Mouse (Mus musculus) intestine, embryonic 15.5 days (tissue): ENCODE results near the gene Adam1a. TPM values are rescaled to one million over a fixed set of nuclear protein-coding genes. Genes with fewer than 3 reads are reported as not detected.
A peak's percentile ranks its signal among the peaks of the same experiment; 100 is the strongest.

Source experiments
- ATAC-seq: fragments of 200-750 bp; cut with Nextera tagmentation; 2 replicates; pipeline ENCODE4 v1.8.0; 2017; ENCODE audit warnings: moderate TSS enrichment, moderate library complexity
- H3K27ac ChIP-seq: fragments of 300-500 bp; sonication (generic); 2 replicates; pipeline ENCODE4 v1.5.1; 2015; ENCODE audit warnings: mild to moderate bottlenecking, inconsistent platforms
- H3K27me3 ChIP-seq: fragments of 300-500 bp; sonication (generic); replicated peaks from 2 replicates; pipeline ENCODE4 v1.6.1; 2015; ENCODE audit warnings: inconsistent platforms
- H3K36me3 ChIP-seq: fragments of 300-500 bp; sonication (generic); 2 replicates; pipeline ENCODE4 v1.6.1; 2015; ENCODE audit warnings: inconsistent platforms
- H3K4me1 ChIP-seq: fragments of 300-500 bp; sonication (generic); replicated peaks from 2 replicates; pipeline ENCODE4 v1.6.1; 2015; ENCODE audit warnings: inconsistent platforms
- H3K4me2 ChIP-seq: fragments of 300-500 bp; sonication (generic); replicated peaks from 2 replicates; pipeline ENCODE4 v1.6.1; 2015; ENCODE audit warnings: mild to moderate bottlenecking, inconsistent platforms
- H3K4me3 ChIP-seq: fragments of 300-500 bp; sonication (generic); replicated peaks from 2 replicates; pipeline ENCODE4 v1.5.1; 2015; ENCODE audit warnings: inconsistent platforms
- H3K9ac ChIP-seq: fragments of 300-500 bp; sonication (generic); 2 replicates; pipeline ENCODE4 v1.6.1; 2015; ENCODE audit warnings: inconsistent platforms
- H3K9me3 ChIP-seq: fragments of 300-500 bp; sonication (generic); 2 replicates; pipeline ENCODE4 v1.6.1; 2016; ENCODE audit warnings: inconsistent platforms
- WGBS: fragments of 180-500 bp; shearing (Covaris S2); methylation state at CpG from one replicate; pipeline ENCODE4 v1.1.7; 2015; 5-methylcytosine and 5-hydroxymethylcytosine counted together
- polyA plus RNA-seq: library from polyadenylated mRNA; unstranded; fragments of >200 nt; fragmentation: Nextera tagmentation; extraction: Ambion mirVana; gene quantifications from 2 replicates; pipeline ENCODE4 v1.2.1, GENCODE M21; 2015

Gene Adam1a
- 0.77 and 1.2 TPM in 2 replicates for polyA plus RNA-seq

DNA sequence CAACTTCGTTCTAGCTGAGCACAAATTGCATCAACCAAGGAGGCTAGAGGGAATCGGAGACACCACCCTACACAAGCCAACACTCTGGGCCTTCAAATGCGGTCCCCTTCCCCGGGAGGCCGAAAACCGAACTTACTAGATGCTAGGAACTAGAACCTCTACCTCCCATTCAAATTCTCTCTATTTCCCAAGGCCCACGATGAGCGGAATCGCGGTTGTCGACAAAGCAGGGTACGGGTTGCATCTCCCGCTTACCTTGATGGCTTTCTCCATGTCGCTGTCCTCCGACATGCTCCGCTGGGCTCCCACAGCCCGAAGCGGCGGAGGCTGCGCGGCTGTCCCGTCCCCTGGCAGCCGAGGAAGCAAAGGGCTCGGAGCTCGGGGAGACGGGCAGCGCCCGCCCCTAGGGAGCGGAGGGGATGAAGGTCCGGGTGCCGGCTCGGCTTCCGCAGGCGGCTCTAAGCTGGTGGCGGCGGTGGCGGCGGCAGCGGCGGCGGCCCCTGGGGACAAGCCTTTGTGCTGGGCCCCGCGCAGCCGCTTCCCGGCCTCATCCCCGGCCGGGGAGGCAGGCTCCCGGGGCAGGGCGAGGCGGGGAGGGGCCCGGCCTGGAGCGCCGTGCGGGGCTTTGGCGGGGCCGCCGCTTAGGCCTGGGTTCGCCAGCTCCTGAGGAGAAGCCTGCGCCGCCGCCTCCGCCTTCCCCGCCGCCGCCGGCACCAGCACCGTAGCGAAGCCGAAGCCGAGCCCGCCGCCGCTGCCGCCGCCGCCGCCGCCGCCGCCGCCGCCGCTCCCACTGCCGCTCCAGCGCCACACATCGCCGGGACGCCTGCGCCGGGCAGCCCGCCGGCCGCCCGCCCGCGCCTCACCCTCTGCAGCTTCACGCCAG, at the start of gene Adam1a, which contains the start of gene Gm42878:
TSS of gene Adam1a (minus strand) at position 573 of the 883 bp plus-strand sequence.
TSS of gene Gm42878 (minus strand) at position 573 of the 883 bp plus-strand sequence.
- H3K9me3 ChIP-seq: no peaks in the 10 kb centered on the region
- no peaks in the 10 kb centered on the region for H3K36me3 ChIP-seq
- peak within 1 kb of the TSS; percentile 82 for H3K4me2 ChIP-seq
- peak within 1 kb of the TSS; percentile 97 for H3K9ac ChIP-seq
- H3K27me3 ChIP-seq: no peaks in the 10 kb centered on the region
- 1% methylated on average over 57 of the region's 97 CpGs for WGBS
- H3K27ac ChIP-seq: peak within 1 kb of the TSS; percentile 94
- peak; percentile 78 for ATAC-seq
- H3K4me3 ChIP-seq: peak within 1 kb of the TSS; percentile 100
- peaks cover 14% of the 10 kb centered on the region for H3K4me1 ChIP-seq

DNA sequence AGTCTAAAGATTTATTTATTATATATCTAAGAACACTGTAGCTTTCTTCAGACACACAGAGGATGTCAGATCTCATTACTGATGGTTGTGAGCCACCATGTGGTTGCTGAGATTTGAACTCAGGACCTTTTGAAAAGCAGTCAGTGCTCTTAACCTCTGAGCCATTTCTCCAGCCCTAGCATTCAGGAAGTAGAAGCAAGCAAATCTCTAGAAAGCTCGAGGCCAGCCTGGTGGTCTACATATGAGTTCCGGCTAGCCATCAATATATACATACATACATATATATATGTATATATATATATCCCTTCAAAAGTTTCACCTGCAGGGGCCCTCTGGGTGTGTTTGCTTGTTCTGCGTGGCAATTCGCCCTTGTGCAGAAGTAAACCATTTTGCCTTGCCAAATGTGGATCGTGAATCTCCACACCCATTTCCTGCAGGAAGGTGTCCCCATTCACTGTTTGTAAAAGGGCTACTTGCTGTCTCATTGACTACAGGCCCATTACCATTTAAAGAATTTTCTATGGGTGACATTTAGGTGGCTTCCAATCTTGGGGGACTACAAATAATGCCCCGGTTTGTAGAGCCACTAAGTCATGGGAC, 49.5 kb upstream of the Adam1a start:
- no peaks in the 10 kb centered on the region for H3K27me3 ChIP-seq
- no peak overlapping the region for H3K4me2 ChIP-seq
- H3K4me3 ChIP-seq: no peak overlapping the region
- WGBS: 72% methylated on average over 6 of the region's 6 CpGs
- no peaks in the 10 kb centered on the region for H3K36me3 ChIP-seq
- H3K4me1 ChIP-seq: peaks cover 16% of the 10 kb centered on the region
- no peak overlapping the region for H3K9ac ChIP-seq
- H3K27ac ChIP-seq: no peak overlapping the region
- no peak for ATAC-seq
- no peaks in the 10 kb centered on the region for H3K9me3 ChIP-seq

DNA sequence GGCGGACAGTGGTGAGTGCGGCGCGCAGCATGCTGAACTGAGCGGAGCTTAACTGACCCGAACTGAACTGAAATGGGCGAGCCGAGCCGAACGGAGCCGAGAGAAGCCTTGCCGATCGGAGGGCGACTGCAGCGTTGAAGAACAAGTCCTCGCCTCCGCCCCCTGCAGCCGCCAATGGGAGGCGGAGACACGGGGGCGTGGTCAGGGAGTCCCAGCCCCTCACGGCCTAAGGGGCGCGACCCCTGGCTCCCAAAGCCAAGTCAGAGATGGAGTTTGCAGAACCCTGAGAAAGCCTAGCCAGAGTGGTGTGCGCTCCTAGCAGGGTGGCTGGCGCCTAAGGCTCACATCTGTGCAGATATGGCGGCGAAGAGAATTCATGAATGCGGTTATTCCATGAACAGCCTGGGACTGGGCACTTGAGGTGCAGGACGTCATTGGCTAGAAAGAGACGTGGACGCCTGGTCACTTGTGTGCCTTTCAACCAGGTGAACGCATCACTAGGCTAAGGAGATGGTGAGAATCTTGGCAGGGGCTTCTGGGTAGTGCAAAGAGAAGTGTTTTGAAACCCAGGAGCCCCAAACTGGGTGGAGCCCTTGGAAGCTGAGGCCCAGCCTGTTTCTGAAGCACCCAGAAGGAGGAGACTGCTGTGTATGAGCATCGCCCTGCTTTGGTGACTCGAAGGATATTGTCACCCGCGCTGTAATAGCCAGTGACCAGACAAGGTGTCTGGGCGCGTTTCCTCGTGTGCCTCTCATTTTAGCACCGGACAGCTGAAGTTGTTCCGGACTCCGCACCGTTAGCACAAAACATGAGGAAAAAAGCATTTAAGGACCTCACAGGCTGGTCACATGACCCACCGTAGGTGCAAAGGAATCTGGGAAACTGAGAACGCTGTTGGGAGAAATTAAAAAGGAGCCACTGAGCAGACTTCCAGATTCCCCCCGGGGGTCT, 48.4 kb upstream of the Adam1a start, which contains the start of gene Aldh2:
TSS of gene Aldh2 (minus strand) at position 374 of the 951 bp plus-strand sequence.
- Histone ChIP-seq H3K4me1 (peaks cover 16% of the 10 kb centered on the region), H3K4me2 (peak within 1 kb of the TSS; percentile 89), H3K4me3 (peak within 1 kb of the TSS; percentile 84), H3K27me3 (no peaks in the 10 kb centered on the region), H3K9ac (peak within 1 kb of the TSS; percentile 90), H3K9me3 (no peaks in the 10 kb centered on the region), H3K27ac (peak within 1 kb of the TSS; percentile 82), H3K36me3 (no peaks in the 10 kb centered on the region)
- 2% methylated on average over 47 of the region's 47 CpGs for WGBS
- peak; percentile 91 for ATAC-seq

DNA sequence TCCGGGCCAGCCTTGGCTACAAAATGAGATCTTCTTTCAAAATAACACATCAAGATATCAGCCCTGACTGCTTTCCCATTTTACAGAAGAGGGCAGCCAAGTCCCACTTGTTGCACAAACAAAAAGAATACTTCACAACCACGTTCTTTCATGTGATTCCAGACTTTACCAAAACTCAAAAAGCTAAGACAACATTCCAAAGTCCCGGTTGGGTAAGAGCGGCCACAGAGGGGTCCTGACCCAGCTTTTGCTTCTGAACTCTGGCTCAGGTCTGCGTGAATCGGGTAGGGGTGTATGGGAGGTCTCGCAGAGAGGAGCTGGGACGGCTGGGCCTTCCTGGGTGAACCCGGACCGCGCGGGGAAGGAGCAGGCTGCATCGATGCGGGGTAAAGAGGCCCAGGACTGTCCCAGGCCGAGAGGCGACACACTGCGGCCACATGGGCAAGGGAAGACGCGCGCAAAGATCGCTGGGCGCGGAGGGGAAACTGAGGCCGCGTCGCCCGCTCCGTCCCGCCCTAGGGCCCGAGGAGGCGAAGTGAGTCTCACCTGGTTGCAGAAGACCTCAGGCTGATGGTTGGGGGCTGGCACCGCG, 47.6 kb upstream of the Adam1a start:
- Histone ChIP-seq H3K27ac (peak overlapping the region; percentile 82), H3K4me1 (peaks cover 16% of the 10 kb centered on the region), H3K36me3 (no peaks in the 10 kb centered on the region), H3K9me3 (no peaks in the 10 kb centered on the region), H3K4me2 (peak overlapping the region; percentile 89), H3K9ac (peak overlapping the region; percentile 90), H3K27me3 (no peaks in the 10 kb centered on the region), H3K4me3 (peak overlapping the region; percentile 84)
- peak; percentile 55 for ATAC-seq
- WGBS: 5% methylated on average over 33 of the region's 33 CpGs

DNA sequence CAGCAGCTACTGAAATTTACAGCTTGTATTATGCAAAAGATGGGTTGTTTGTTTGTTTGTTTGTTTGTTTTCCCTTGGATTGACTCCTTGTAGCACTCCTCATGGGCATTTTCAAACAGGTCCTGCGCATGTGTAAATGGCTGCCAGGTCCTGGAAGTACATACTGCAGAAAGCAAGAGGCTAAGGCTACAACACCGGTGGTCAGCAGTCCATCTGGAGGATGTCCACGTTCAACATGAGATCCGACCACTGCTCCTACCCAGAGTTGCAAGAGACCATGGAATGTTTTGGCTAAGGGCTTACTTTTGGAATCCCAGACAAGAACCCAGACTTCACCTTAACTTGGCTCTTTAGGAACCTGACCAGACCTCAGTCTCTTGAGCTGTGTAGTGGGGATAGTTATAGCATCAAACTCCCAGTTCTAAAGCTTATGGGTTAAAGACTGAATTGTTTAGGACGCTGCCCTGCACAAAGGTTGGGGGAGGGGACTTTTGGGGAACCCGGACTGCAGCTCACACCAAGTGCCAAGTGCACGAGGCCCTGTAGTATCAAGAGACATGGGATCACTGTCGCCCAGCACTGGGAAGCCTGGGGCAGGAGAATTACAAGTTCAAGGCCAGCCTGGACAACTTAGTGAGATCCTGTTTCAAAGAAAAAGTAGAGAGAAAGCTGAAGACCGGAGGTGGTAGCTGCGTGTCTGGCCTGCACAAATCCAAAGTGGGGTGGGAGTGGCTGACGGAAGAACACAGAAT, 47.0 kb upstream of the Adam1a start:
- H3K27ac ChIP-seq: no peak overlapping the region
- no peaks in the 10 kb centered on the region for H3K36me3 ChIP-seq

DNA sequence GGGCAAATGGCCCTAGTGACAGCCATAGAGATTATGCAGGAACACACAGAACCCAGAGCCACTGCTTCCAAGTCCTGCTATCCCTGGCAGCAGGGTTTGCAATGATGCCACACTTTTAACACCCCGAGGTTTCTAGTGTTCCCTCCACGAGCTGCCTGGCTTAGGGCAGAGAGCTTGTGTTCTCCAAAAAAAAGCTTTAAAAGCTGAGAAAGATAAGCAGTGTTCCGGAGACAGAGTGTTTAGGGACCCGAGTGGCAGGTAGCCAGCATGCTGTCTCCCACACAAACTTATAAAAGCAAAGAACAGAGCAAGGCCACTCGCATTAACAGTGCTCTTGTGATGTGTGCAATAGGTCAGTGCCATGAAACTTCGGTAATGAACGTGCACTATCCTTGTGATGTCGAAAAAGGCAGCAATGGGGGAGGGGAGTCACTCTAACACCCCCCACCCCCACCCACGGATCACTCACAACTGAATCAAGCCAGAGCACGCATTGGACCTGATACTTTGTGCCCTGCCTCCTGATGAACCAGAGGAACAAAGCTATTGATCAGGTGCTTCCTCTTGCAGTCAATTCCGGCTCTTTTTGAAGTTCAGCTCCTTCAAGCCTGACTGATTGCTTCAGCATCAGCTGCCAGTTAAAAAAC, 46.3 kb upstream of the Adam1a start:
- WGBS: 68% methylated on average over 11 of the region's 11 CpGs
- H3K4me2 ChIP-seq: peak overlapping the region; percentile 89; the same call in 1 of the 2 replicates
- H3K27ac ChIP-seq: no peak overlapping the region
- no peaks in the 10 kb centered on the region for H3K9me3 ChIP-seq
- no peak for ATAC-seq
- H3K27me3 ChIP-seq: no peaks in the 10 kb centered on the region
- H3K9ac ChIP-seq: no peak overlapping the region
- no peaks in the 10 kb centered on the region for H3K36me3 ChIP-seq
- peaks cover 20% of the 10 kb centered on the region for H3K4me1 ChIP-seq
- H3K4me3 ChIP-seq: no peak overlapping the region

More for the DNA sequence above, 47.0 kb upstream of the Adam1a start:
- peak overlapping the region; percentile 90; the same call in 1 of the 2 replicates for H3K9ac ChIP-seq
- H3K4me2 ChIP-seq: peak overlapping the region; percentile 89
- H3K27me3 ChIP-seq: no peaks in the 10 kb centered on the region
- H3K9me3 ChIP-seq: no peaks in the 10 kb centered on the region
- H3K4me3 ChIP-seq: peak overlapping the region; percentile 84
- ATAC-seq: no peak
- WGBS: 64% methylated on average over 11 of the region's 11 CpGs
- peaks cover 16% of the 10 kb centered on the region for H3K4me1 ChIP-seq

DNA sequence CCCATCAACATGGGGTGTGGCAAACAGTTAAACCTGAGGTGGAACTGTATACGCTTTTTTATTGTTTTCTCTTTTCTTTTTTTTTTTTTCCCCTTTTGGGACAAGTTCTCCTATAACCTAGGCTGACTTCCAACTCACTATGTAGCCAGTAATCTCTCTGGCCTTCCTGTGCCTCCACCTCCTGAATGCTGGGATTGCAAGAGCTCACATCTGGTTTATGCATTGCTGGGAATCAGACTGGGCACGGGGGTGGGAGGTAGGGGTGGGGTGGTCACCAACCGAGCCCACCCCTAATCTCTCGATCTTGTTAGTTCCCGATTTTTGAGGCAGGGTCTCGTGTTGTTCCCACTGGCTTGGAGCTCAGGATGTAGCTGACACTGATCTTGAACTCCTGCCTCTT, 44.6 kb upstream of the Adam1a start:
- ATAC-seq: no peak
- WGBS: 90% methylated on average over 6 of the region's 6 CpGs
- peaks cover 20% of the 10 kb centered on the region for H3K4me1 ChIP-seq

DNA sequence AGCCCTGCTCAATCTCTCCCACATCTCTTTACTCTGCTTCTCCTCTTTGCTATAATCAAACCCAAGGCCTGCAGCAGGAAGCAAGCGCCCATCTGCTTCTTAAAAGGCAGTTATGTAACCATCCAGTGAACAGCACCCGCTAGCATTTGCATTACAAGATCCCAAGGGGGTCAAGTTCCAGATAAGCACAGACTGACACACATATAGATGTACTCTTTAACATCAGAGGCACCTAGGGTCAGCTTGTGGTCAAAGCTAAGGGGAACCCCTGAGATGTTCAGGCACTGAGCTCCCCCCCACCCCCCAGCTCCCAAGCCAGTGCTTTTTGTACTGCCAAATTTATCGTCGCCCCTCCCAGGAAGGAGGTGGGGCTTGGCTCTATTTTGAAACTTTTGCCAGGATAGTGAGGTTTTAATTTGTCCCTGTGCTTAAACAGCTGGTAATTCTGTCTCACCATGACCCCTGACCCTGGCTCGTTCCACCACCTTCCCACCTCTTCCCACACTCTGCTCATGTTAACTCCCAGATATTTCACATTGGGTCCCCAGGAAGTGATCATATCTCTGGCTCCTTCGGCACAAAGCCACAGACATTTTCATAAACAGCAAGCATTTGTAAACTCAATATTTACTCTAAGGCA, 41.2 kb upstream of the Adam1a start:
- Histone ChIP-seq H3K4me2 (no peak overlapping the region; the same call in 1 of the 2 replicates), H3K9ac (no peak overlapping the region), H3K36me3 (no peaks in the 10 kb centered on the region), H3K9me3 (no peaks in the 10 kb centered on the region), H3K4me3 (no peak overlapping the region), H3K27me3 (no peaks in the 10 kb centered on the region), H3K4me1 (peaks cover 14% of the 10 kb centered on the region), H3K27ac (peak overlapping the region; percentile 67)
- ATAC-seq: no peak
- 44% methylated on average over 6 of the region's 6 CpGs for WGBS

More for the DNA sequence above, 44.6 kb upstream of the Adam1a start:
- Histone ChIP-seq H3K36me3 (no peaks in the 10 kb centered on the region), H3K27me3 (no peaks in the 10 kb centered on the region), H3K27ac (no peak overlapping the region), H3K4me3 (no peak overlapping the region), H3K9me3 (no peaks in the 10 kb centered on the region), H3K9ac (no peak overlapping the region), H3K4me2 (no peak overlapping the region)

DNA sequence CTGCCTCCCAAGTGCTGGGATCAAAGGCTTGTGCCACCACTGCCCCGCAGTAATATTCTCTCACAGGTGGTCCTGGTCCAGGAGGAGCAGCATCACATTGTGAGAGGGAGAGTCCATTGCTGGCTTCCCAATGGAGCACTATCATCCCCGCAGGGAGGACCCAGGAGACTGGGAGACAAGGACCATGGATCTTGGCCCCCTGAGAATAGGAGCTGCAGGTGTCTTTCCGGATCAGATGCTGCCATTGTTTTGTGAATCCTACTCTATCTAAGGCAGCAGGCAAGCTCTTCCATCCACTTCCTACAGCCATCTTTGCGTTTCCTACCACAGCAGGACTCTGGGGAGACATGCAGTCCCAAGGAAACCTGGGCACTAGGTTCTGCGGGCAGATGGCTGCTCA, 40.4 kb upstream of the Adam1a start:
- WGBS: 91% methylated on average over 5 of the region's 5 CpGs
- peaks cover 14% of the 10 kb centered on the region for H3K4me1 ChIP-seq
- no peak overlapping the region for H3K4me2 ChIP-seq
- H3K27ac ChIP-seq: peak overlapping the region; percentile 67
- no peaks in the 10 kb centered on the region for H3K27me3 ChIP-seq
- no peak overlapping the region for H3K9ac ChIP-seq
- no peak overlapping the region for H3K4me3 ChIP-seq
- no peak for ATAC-seq
- H3K36me3 ChIP-seq: no peaks in the 10 kb centered on the region
- H3K9me3 ChIP-seq: no peaks in the 10 kb centered on the region

DNA sequence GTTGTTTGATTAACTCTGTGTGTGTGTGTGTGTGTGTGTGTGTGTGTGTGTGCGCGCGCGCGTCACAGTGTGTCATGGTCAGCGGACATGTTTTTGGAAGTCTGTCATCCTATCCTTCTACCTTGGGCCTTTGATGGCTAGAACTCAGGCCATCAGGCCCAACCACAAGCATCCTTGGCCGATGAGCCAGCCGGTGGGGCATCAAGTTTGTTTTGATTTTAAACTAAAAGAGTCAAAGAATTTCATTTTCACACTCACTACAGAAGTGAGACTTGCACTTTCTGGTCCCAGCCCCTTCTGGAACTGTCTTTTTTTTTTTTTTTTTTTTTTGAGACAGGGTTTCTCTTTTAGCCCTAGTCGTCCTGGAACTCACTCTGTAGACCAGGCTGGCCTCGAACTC, 39.7 kb upstream of the Adam1a start:
- no peaks in the 10 kb centered on the region for H3K9me3 ChIP-seq
- no peak overlapping the region for H3K4me3 ChIP-seq
- H3K27ac ChIP-seq: no peak overlapping the region
- WGBS: 94% methylated on average over 10 of the region's 10 CpGs
- no peak overlapping the region for H3K9ac ChIP-seq
- H3K4me2 ChIP-seq: no peak overlapping the region
- ATAC-seq: no peak
- no peaks in the 10 kb centered on the region for H3K36me3 ChIP-seq
- H3K27me3 ChIP-seq: no peaks in the 10 kb centered on the region
- H3K4me1 ChIP-seq: peaks cover 14% of the 10 kb centered on the region
